Mouse (Mus musculus): Measurements from ENCODE around the gene Gse1.

The Gse1 gene

GRCm38 (mm10) chr8:120572534-120572933 is 344.3 kb downstream of the Gse1 start:
- DNase-seq (ENCODE audit: low spot score): no peak

- no peak for DNase-seq (ENCODE audit: low spot score)
Observed at GRCm38 (mm10) chr8:120573866-120574265, 345.6 kb downstream of the Gse1 start.

GRCm38 (mm10) chr8:120574941-120575340 is 346.7 kb downstream of the Gse1 start:
- no peak for DNase-seq (ENCODE audit: low spot score)

GRCm38 (mm10) chr8:120575801-120576200 is 347.5 kb downstream of the Gse1 start:
- no peak for DNase-seq (ENCODE audit: low spot score)

- no peak for DNase-seq (ENCODE audit: low spot score)
Observed at GRCm38 (mm10) chr8:120577821-120578220, 349.6 kb downstream of the Gse1 start.

GRCm38 (mm10) chr8:120580336-120581000 is 352.2 kb downstream of the Gse1 start:
- no peak for DNase-seq (ENCODE audit: low spot score)

GRCm38 (mm10) chr8:120581329-120581728 is 353.1 kb downstream of the Gse1 start:
- DNase-seq (ENCODE audit: low spot score): no peak

GRCm38 (mm10) chr8:120581811-120582210 is 353.6 kb downstream of the Gse1 start:
- no peak for DNase-seq (ENCODE audit: low spot score)

GRCm38 (mm10) chr8:120585521-120585920 is 357.3 kb downstream of the Gse1 start:
- no peak for DNase-seq (ENCODE audit: low spot score)

GRCm38 (mm10) chr8:120588908-120589771 is 360.9 kb downstream of the Gse1 start, which contains the start of gene Gins2:
Gene Gins2, minus strand, starts transcription at chr8:120589304.
- peak; percentile 97 for DNase-seq (ENCODE audit: low spot score)

GRCm38 (mm10) chr8:120589921-120590320 is 361.7 kb downstream of the Gse1 start:
- DNase-seq (ENCODE audit: low spot score): no peak

- DNase-seq (ENCODE audit: low spot score): no peak
Observed at GRCm38 (mm10) chr8:120591587-120592292, 363.5 kb downstream of the Gse1 start.

- no peak for DNase-seq (ENCODE audit: low spot score)
Observed at GRCm38 (mm10) chr8:120594571-120594970, 366.3 kb downstream of the Gse1 start.

- peak; percentile 58 for DNase-seq (ENCODE audit: low spot score)
Observed at GRCm38 (mm10) chr8:120595963-120596362, 367.7 kb downstream of the Gse1 start.

- no peak for DNase-seq (ENCODE audit: low spot score)
Observed at GRCm38 (mm10) chr8:120598579-120598978, 370.3 kb downstream of the Gse1 start.

- peak; percentile 82 for DNase-seq (ENCODE audit: low spot score)
Observed at GRCm38 (mm10) chr8:120599504-120599903, 371.2 kb downstream of the Gse1 start.

GRCm38 (mm10) chr8:120602672-120603071 is 374.4 kb downstream of the Gse1 start:
- no peak for DNase-seq (ENCODE audit: low spot score)

- DNase-seq (ENCODE audit: low spot score): no peak
Observed at GRCm38 (mm10) chr8:120607460-120607859, 379.2 kb downstream of the Gse1 start.

- DNase-seq (ENCODE audit: low spot score): peak; percentile 74
Observed at GRCm38 (mm10) chr8:120607885-120608284, 379.6 kb downstream of the Gse1 start.

GRCm38 (mm10) chr8:120610824-120611223 is 382.6 kb downstream of the Gse1 start:
- DNase-seq (ENCODE audit: low spot score): no peak

GRCm38 (mm10) chr8:120614491-120614890 is 386.2 kb downstream of the Gse1 start:
- DNase-seq (ENCODE audit: low spot score): no peak

All from urinary bladder, postnatal 25 days (tissue).